Mouse (Mus musculus): ENCODE results near the gene Tekt3. TPM values are rescaled to one million over a fixed set of nuclear protein-coding genes. Genes with fewer than 3 reads are reported as not detected.
A peak's percentile ranks its signal among the peaks of the same experiment; 100 is the strongest.

Tekt3 gene
- polyA plus RNA-seq, 1 experiment from 2014 or later, result not detected

- peak overlapping the region; percentile 48 for H3K4me3 ChIP-seq (replicated peaks; ENCODE audit: low read depth, low read length)
- H3K36me3 ChIP-seq (ENCODE audit: control insufficient read depth, insufficient read depth, low read length), result no peaks in the 10 kb centered on the region
- no peak for ATAC-seq (ENCODE audit: low FRiP score, low TSS enrichment)
- H3K4me1 ChIP-seq (ENCODE audit: control insufficient read depth, insufficient read depth, low read length), result peaks cover 17% of the 10 kb centered on the region
- H3K27ac ChIP-seq (replicated peaks; ENCODE audit: low read depth, low read length), result no peak overlapping the region
- no peak overlapping the region for H3K9ac ChIP-seq (replicated peaks; ENCODE audit: low read length)
- 8% methylated on average over 11 of the region's 11 CpGs for WGBS
- no peaks in the 10 kb centered on the region for H3K9me3 ChIP-seq (ENCODE audit: control insufficient read depth, low read length)
- peak overlapping the region; percentile 96 for H3K4me2 ChIP-seq (ENCODE audit: low read length)
- DNase-seq, result no peak
- peaks cover 43% of the 10 kb centered on the region for H3K27me3 ChIP-seq (ENCODE audit: control insufficient read depth, insufficient read depth, low read length)
Observed at GRCm38 (mm10) chr11:63131693-63132040, 70.2 kb downstream of the Tekt3 start.

GRCm38 (mm10) chr11:63132151-63132500 lies 70.7 kb downstream of the Tekt3 start:
- peaks cover 43% of the 10 kb centered on the region for H3K27me3 ChIP-seq (ENCODE audit: control insufficient read depth, insufficient read depth, low read length)
- H3K36me3 ChIP-seq (ENCODE audit: control insufficient read depth, insufficient read depth, low read length), result no peaks in the 10 kb centered on the region
- ATAC-seq (ENCODE audit: low FRiP score, low TSS enrichment) (0 out of 2 replicates have a peak, but pooled peaks have one; percentile 5), DNase-seq (peak; percentile 34)
- H3K4me3 ChIP-seq (replicated peaks; ENCODE audit: low read depth, low read length), result peak overlapping the region; percentile 48
- H3K9ac ChIP-seq (replicated peaks; ENCODE audit: low read length), result peak overlapping the region; percentile 52
- peak overlapping the region; percentile 96 for H3K4me2 ChIP-seq (ENCODE audit: low read length)
- peaks cover 17% of the 10 kb centered on the region for H3K4me1 ChIP-seq (ENCODE audit: control insufficient read depth, insufficient read depth, low read length)
- under 1% methylated on average over 11 of the region's 11 CpGs for WGBS
- H3K9me3 ChIP-seq (ENCODE audit: control insufficient read depth, low read length), result no peaks in the 10 kb centered on the region
- H3K27ac ChIP-seq (replicated peaks; ENCODE audit: low read depth, low read length), result peak overlapping the region; percentile 52; the same call in 1 of the 2 replicates

- H3K4me3 ChIP-seq (replicated peaks; ENCODE audit: low read depth, low read length), result peak overlapping the region; percentile 48
- peak overlapping the region; percentile 96 for H3K4me2 ChIP-seq (ENCODE audit: low read length)
- peak overlapping the region; percentile 52 for H3K9ac ChIP-seq (replicated peaks; ENCODE audit: low read length)
- H3K36me3 ChIP-seq (ENCODE audit: control insufficient read depth, insufficient read depth, low read length), result no peaks in the 10 kb centered on the region
- peak overlapping the region; percentile 52; the same call in 1 of the 2 replicates for H3K27ac ChIP-seq (replicated peaks; ENCODE audit: low read depth, low read length)
- peaks cover 43% of the 10 kb centered on the region for H3K27me3 ChIP-seq (ENCODE audit: control insufficient read depth, insufficient read depth, low read length)
- no peaks in the 10 kb centered on the region for H3K9me3 ChIP-seq (ENCODE audit: control insufficient read depth, low read length)
- ATAC-seq (ENCODE audit: low FRiP score, low TSS enrichment), result peak; percentile 41; the same call in 1 of the 2 replicates
- under 1% methylated on average over 66 of the region's 66 CpGs for WGBS
- H3K4me1 ChIP-seq (ENCODE audit: control insufficient read depth, insufficient read depth, low read length), result peaks cover 17% of the 10 kb centered on the region
- DNase-seq, result peak; percentile 70
Observed at GRCm38 (mm10) chr11:63132501-63133435, 71.3 kb downstream of the Tekt3 start.

DNA sequence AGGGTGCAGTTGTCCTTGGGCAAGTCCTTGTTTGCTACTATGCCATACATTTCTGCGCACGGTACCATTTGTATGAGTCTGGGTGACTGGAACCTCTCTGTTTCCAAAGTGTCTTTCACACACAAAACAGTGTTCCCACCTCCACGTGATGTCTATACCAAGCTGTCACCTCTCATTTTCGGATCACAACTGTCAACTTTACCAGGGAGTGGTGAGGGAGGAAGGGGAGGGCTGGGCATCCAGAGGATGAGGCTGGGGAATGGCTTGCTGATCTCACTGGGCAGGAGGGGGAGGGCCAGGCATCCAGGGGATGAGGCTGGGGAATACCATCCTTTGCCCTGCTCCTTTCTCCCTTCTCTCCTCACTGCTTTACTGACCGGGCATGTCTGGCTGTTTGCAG lies 72.6 kb downstream of the Tekt3 start:
- Histone ChIP-seq H3K4me1 (ENCODE audit: control insufficient read depth, insufficient read depth, low read length) (peaks cover 17% of the 10 kb centered on the region), H3K27me3 (ENCODE audit: control insufficient read depth, insufficient read depth, low read length) (peaks cover 43% of the 10 kb centered on the region), H3K4me3 (replicated peaks; ENCODE audit: low read depth, low read length) (no peak overlapping the region), H3K4me2 (ENCODE audit: low read length) (no peak overlapping the region), H3K9me3 (ENCODE audit: control insufficient read depth, low read length) (no peaks in the 10 kb centered on the region), H3K9ac (replicated peaks; ENCODE audit: low read length) (no peak overlapping the region), H3K36me3 (ENCODE audit: control insufficient read depth, insufficient read depth, low read length) (no peaks in the 10 kb centered on the region), H3K27ac (replicated peaks; ENCODE audit: low read depth, low read length) (no peak overlapping the region)
- ATAC-seq (ENCODE audit: low FRiP score, low TSS enrichment), result no peak
- DNase-seq, result no peak
- 69% methylated on average over 5 of the region's 5 CpGs for WGBS

DNA sequence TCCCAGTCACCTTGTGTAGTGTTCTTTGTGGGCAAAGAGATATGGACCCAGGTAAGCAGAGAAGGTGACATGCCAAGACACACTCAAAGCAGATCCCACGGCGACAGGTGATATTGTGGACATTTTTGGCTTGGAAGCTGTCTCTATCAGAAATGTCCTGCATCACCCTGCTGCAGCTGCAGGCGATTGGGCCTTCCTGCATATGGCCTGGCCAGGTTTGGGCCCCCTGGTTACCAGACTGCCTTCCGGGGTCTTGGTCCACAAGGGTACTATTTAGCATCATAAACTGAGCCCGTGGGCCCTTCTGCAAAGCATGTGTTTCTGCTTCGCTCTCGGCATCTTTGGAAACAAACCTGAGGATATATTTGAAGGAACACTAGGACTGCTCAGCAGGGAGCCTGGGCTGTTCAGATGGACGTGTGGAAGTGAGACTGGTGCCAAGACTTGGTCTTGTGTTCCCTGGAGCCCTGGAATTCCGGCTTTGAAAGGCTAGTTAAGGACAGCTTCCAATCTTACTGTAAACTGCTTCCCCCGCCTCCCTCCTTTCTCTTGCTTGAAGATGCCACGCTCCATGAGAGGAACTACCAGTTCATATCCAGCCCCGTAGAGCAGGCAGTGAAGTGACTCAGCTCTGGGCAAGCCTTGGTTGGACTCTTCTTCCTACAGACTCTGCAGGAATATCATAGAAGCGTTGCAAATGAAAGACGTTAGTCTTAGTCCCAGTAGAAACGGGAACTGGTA lies 73.5 kb downstream of the Tekt3 start:
- ATAC-seq (ENCODE audit: low FRiP score, low TSS enrichment) (no peak), DNase-seq (no peak)
- no peaks in the 10 kb centered on the region for H3K9me3 ChIP-seq (ENCODE audit: control insufficient read depth, low read length)
- no peak overlapping the region for H3K9ac ChIP-seq (replicated peaks; ENCODE audit: low read length)
- WGBS, result 74% methylated on average over 15 of the region's 15 CpGs
- peaks cover 17% of the 10 kb centered on the region for H3K4me1 ChIP-seq (ENCODE audit: control insufficient read depth, insufficient read depth, low read length)
- no peak overlapping the region for H3K4me2 ChIP-seq (ENCODE audit: low read length)
- no peak overlapping the region for H3K27ac ChIP-seq (replicated peaks; ENCODE audit: low read depth, low read length)
- H3K4me3 ChIP-seq (replicated peaks; ENCODE audit: low read depth, low read length), result no peak overlapping the region
- H3K36me3 ChIP-seq (ENCODE audit: control insufficient read depth, insufficient read depth, low read length), result no peaks in the 10 kb centered on the region
- H3K27me3 ChIP-seq (ENCODE audit: control insufficient read depth, insufficient read depth, low read length), result peaks cover 39% of the 10 kb centered on the region

DNA sequence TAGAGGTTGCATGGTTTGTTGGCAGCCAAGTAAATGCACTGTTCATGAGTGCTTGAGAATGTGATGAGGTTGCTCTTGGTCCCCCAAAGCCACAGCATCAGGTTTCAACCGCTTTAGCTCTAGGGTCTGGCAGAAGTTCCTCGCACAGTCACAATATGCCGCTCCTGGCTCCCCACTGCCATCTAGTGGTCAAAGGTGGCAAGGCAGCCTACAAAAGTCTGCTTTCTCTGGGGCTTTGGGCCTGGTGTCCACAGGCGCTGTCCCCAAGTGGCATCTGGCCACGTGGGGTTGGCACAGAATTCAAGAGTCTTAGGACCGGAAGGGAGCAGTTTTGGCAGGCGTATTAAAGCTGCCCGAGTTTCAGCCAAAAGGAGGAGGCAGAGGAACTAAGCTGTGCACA lies 74.2 kb downstream of the Tekt3 start:
- peak; percentile 90 for DNase-seq
- Histone ChIP-seq H3K4me1 (ENCODE audit: control insufficient read depth, insufficient read depth, low read length) (peaks cover 17% of the 10 kb centered on the region), H3K27me3 (ENCODE audit: control insufficient read depth, insufficient read depth, low read length) (peaks cover 38% of the 10 kb centered on the region), H3K4me2 (ENCODE audit: low read length) (no peak overlapping the region), H3K9ac (replicated peaks; ENCODE audit: low read length) (no peak overlapping the region), H3K27ac (replicated peaks; ENCODE audit: low read depth, low read length) (no peak overlapping the region), H3K4me3 (replicated peaks; ENCODE audit: low read depth, low read length) (no peak overlapping the region), H3K36me3 (ENCODE audit: control insufficient read depth, insufficient read depth, low read length) (no peaks in the 10 kb centered on the region), H3K9me3 (ENCODE audit: control insufficient read depth, low read length) (no peaks in the 10 kb centered on the region)
- WGBS, result 4% methylated on average over 8 of the region's 8 CpGs
- ATAC-seq (ENCODE audit: low FRiP score, low TSS enrichment), result peak; percentile 70

DNA sequence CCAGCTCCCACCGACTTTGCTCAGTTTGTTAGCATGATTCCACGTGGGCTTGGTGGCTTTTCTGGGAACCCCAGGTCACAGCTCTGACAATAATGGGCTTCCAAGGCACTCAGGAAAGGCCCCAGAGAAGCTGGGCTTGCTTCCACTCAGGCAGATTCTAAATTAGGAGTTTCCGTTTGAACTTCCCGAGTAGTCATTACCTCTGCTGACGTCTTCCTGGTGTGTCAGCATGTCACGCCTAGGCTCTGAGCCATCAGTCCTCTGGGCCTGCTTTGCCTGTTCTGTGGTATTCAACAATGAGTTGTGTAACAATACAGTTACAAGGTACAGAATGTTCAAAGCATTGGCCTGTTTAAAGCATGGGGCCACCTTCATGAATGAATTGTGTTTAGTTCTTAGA lies 74.8 kb downstream of the Tekt3 start:
- Histone ChIP-seq H3K36me3 (ENCODE audit: control insufficient read depth, insufficient read depth, low read length) (no peaks in the 10 kb centered on the region), H3K27ac (replicated peaks; ENCODE audit: low read depth, low read length) (no peak overlapping the region), H3K4me1 (ENCODE audit: control insufficient read depth, insufficient read depth, low read length) (peaks cover 16% of the 10 kb centered on the region), H3K9ac (replicated peaks; ENCODE audit: low read length) (no peak overlapping the region), H3K9me3 (ENCODE audit: control insufficient read depth, low read length) (no peaks in the 10 kb centered on the region), H3K4me2 (ENCODE audit: low read length) (no peak overlapping the region), H3K27me3 (ENCODE audit: control insufficient read depth, insufficient read depth, low read length) (peaks cover 32% of the 10 kb centered on the region), H3K4me3 (replicated peaks; ENCODE audit: low read depth, low read length) (no peak overlapping the region)
- 80% methylated on average over 6 of the region's 6 CpGs for WGBS
- DNase-seq (no peak), ATAC-seq (ENCODE audit: low FRiP score, low TSS enrichment) (no peak)

DNA sequence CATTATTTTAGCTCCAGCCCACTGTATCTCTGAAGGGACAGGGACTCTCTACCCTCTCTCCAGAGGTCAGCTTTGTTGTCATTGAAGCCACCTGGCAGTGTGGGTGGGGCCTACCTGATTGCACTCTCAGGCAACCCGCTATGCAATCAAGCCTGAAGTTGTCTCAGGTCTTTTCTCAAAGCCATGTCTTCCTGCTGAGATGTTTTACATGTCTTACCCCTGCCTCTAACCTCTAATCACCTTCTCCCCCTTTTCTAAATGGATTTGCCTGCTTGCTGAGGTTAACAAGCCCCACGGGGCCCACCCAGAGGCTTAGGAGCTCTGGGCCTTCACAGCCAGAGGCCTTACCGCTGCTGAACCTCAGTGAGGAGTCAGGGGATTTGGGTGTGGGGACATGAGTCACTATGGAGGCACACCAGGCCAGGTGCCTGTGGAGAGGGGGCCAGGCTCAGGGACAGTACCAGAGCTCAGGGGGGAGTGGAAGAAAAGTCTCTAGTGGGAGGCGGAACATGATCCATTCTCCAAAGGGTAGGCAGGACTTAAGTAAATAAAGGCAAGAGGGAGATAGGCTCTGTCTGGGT lies 75.5 kb downstream of the Tekt3 start:
- H3K36me3 ChIP-seq (ENCODE audit: control insufficient read depth, insufficient read depth, low read length), result no peaks in the 10 kb centered on the region
- peaks cover 9% of the 10 kb centered on the region for H3K4me1 ChIP-seq (ENCODE audit: control insufficient read depth, insufficient read depth, low read length)
- peaks cover 25% of the 10 kb centered on the region; the same call in 1 of the 2 replicates for H3K27me3 ChIP-seq (ENCODE audit: control insufficient read depth, insufficient read depth, low read length)
- 63% methylated on average over 4 of the region's 4 CpGs for WGBS
- H3K4me3 ChIP-seq (replicated peaks; ENCODE audit: low read depth, low read length), result no peak overlapping the region
- H3K9ac ChIP-seq (replicated peaks; ENCODE audit: low read length), result no peak overlapping the region
- H3K27ac ChIP-seq (replicated peaks; ENCODE audit: low read depth, low read length), result no peak overlapping the region
- H3K9me3 ChIP-seq (ENCODE audit: control insufficient read depth, low read length), result no peaks in the 10 kb centered on the region
- H3K4me2 ChIP-seq (ENCODE audit: low read length), result no peak overlapping the region
- DNase-seq (no peak), ATAC-seq (ENCODE audit: low FRiP score, low TSS enrichment) (no peak)
